Mouse (Mus musculus) heart, adult 2 months (tissue): ENCODE data around the gene Ndrg4.

Source experiments
- CTCF ChIP-seq: fragments of 200-600 bp; IDR thresholded peaks from 2 replicates; pipeline ENCODE4 v1.8.1; 2022; ENCODE audit warnings: antibody characterized with exemption, mild to moderate bottlenecking, moderate library complexity
- POLR2A ChIP-seq: fragments of 200-500 bp; IDR thresholded peaks from 2 replicates; pipeline ENCODE4 v1.6.1; 2011; ENCODE audit warnings: mild to moderate bottlenecking, low read depth, low read length, control low read depth; ENCODE audit not compliant: insufficient read depth

- TF ChIP-seq CTCF (no peak), POLR2A (no peak)
These were observed 34.2 kb downstream of the Ndrg4 start for GRCm38 (mm10) chr8:95711029-95711428.
